Mouse (Mus musculus) small intestine, adult 2 months (tissue): ENCODE data around the gene Fnbp1. TPM values are rescaled to one million over a fixed set of nuclear protein-coding genes. Genes with fewer than 3 reads are reported as not detected.

ENCODE experiments used
- H3K27ac ChIP-seq: fragments of 200-500 bp; 2 replicates; pipeline ENCODE4 v1.5.1; 2012; ENCODE audit warnings: low read depth, low read length, control low read depth, inconsistent platforms; ENCODE audit not compliant: insufficient read depth
- H3K27me3 ChIP-seq: fragments of 200-500 bp; 2 replicates; pipeline ENCODE4 v1.6.1; 2012; ENCODE audit warnings: mild to moderate bottlenecking, moderate library complexity, low read length, inconsistent platforms; ENCODE audit not compliant: control insufficient read depth, insufficient read depth
- H3K36me3 ChIP-seq: fragments of 200-500 bp; 2 replicates; pipeline ENCODE4 v1.6.1; 2012; ENCODE audit warnings: mild to moderate bottlenecking, low read length, control low read depth, inconsistent platforms; ENCODE audit not compliant: control insufficient read depth, insufficient read depth
- H3K4me1 ChIP-seq: fragments of 200-500 bp; 2 replicates; pipeline ENCODE4 v1.6.1; 2012; ENCODE audit warnings: low read length, inconsistent platforms, mixed read lengths; ENCODE audit not compliant: control insufficient read depth, insufficient read depth, insufficient read length
- H3K4me3 ChIP-seq: fragments of 200-500 bp; 2 replicates; pipeline ENCODE4 v1.5.1; 2012; ENCODE audit warnings: low read depth, mild to moderate bottlenecking, control low read depth, inconsistent platforms, low read length, moderate library complexity
- CTCF ChIP-seq: fragments of 200-500 bp; IDR thresholded peaks from 2 replicates; pipeline ENCODE4 v1.5.1; 2012; ENCODE audit warnings: low read depth, mild to moderate bottlenecking, control low read depth, inconsistent platforms, low read length, moderate library complexity, mixed read lengths; ENCODE audit not compliant: insufficient replicate concordance, insufficient read length; ENCODE audit errors: extremely low read depth
- POLR2A ChIP-seq: fragments of 200-500 bp; IDR thresholded peaks from 2 replicates; pipeline ENCODE4 v1.6.1; 2012; ENCODE audit warnings: low read depth, mild to moderate bottlenecking, control low read depth, inconsistent platforms, low read length, moderate library complexity
- WGBS: fragments of 180-500 bp; shearing (Covaris S2); methylation state at CpG from one replicate; pipeline ENCODE4 v1.1.7; 2018; 5-methylcytosine and 5-hydroxymethylcytosine counted together
- polyA plus RNA-seq: library from polyadenylated mRNA; depleted of rRNA; stranded (reverse); fragments of >200 nt; gene quantifications from 2 replicates; pipeline ENCODE4 v1.2.3, GENCODE M21; 2012

Gene Fnbp1
- polyA plus RNA-seq, 1 experiment: 28.6 TPM

- no peaks in the 10 kb centered on the region for H3K36me3 ChIP-seq
- H3K4me1 ChIP-seq: peaks cover 11% of the 10 kb centered on the region; the same call in 1 of the 2 replicates
- TF ChIP-seq CTCF (no peak), POLR2A (no peak)
- WGBS: 49% methylated on average over 10 of the region's 10 CpGs
- peak overlapping the region; percentile 47 for H3K27ac ChIP-seq
- no peak overlapping the region for H3K4me3 ChIP-seq
- H3K27me3 ChIP-seq: no peaks in the 10 kb centered on the region
Observed at GRCm38 (mm10) chr2:31115091-31115942, 26.5 kb downstream of the Fnbp1 start.

- TF ChIP-seq POLR2A (no peak), CTCF (no peak)
- Histone ChIP-seq H3K36me3 (no peaks in the 10 kb centered on the region), H3K27me3 (no peaks in the 10 kb centered on the region), H3K4me1 (peaks cover 9% of the 10 kb centered on the region; the same call in 1 of the 2 replicates), H3K4me3 (no peak overlapping the region), H3K27ac (no peak overlapping the region)
- WGBS: 90% methylated on average over 2 of the region's 2 CpGs
Observed at GRCm38 (mm10) chr2:31114205-31114604, 27.6 kb downstream of the Fnbp1 start.

- Histone ChIP-seq H3K4me1 (peaks cover 11% of the 10 kb centered on the region), H3K27me3 (no peaks in the 10 kb centered on the region), H3K27ac (no peak overlapping the region), H3K36me3 (no peaks in the 10 kb centered on the region), H3K4me3 (no peak overlapping the region)
- TF ChIP-seq POLR2A (no peak), CTCF (no peak)
- 71% methylated on average over 6 of the region's 6 CpGs for WGBS
Observed at GRCm38 (mm10) chr2:31111685-31112084, 30.1 kb downstream of the Fnbp1 start.

GRCm38 (mm10) chr2:31109960-31110548 lies 31.8 kb downstream of the Fnbp1 start:
- Histone ChIP-seq H3K4me3 (no peak overlapping the region), H3K36me3 (no peaks in the 10 kb centered on the region), H3K27me3 (no peaks in the 10 kb centered on the region), H3K27ac (no peak overlapping the region), H3K4me1 (peaks cover 6% of the 10 kb centered on the region)
- WGBS: 74% methylated on average over 12 of the region's 12 CpGs
- TF ChIP-seq CTCF: no peak
- no peak for TF ChIP-seq POLR2A

GRCm38 (mm10) chr2:31108186-31108585 lies 33.6 kb downstream of the Fnbp1 start:
- 66% methylated on average over 6 of the region's 6 CpGs for WGBS
- no peak for TF ChIP-seq CTCF
- no peak for TF ChIP-seq POLR2A

GRCm38 (mm10) chr2:31106621-31107320 lies 35.0 kb downstream of the Fnbp1 start:
- Histone ChIP-seq H3K4me3 (no peak overlapping the region), H3K27me3 (no peaks in the 10 kb centered on the region), H3K4me1 (peaks cover 8% of the 10 kb centered on the region), H3K27ac (peak overlapping the region; percentile 30; the same call in 1 of the 2 replicates), H3K36me3 (0 out of 2 replicates have a peak, but pooled peaks cover 1% of the 10 kb centered on the region)
- WGBS: 50% methylated on average over 11 of the region's 11 CpGs
- TF ChIP-seq CTCF: no peak
- TF ChIP-seq POLR2A: no peak

More at GRCm38 (mm10) chr2:31108186-31108585, 33.6 kb downstream of the Fnbp1 start:
- H3K36me3 ChIP-seq: 0 out of 2 replicates have a peak, but pooled peaks cover 1% of the 10 kb centered on the region
- H3K27ac ChIP-seq: no peak overlapping the region
- H3K4me3 ChIP-seq: no peak overlapping the region
- no peaks in the 10 kb centered on the region for H3K27me3 ChIP-seq
- H3K4me1 ChIP-seq: peaks cover 7% of the 10 kb centered on the region
